Mouse (Mus musculus): ENCODE results near the gene Jag2.

Jag2 gene

GRCm38 (mm10) chr12:112941776-112942713, 12.5 kb upstream of the Jag2 start, which contains the start of gene Nudt14:
TSS of gene Nudt14 (minus strand) at chr12:112942124.
- peak in 1 of 2 experiments; percentile 61 for DNase-seq (ENCODE audit: low read depth in 1 of 2, low spot score in 2 of 2)

- DNase-seq (ENCODE audit: low read depth in 1 of 2, low spot score in 2 of 2), result no peak
Measured at GRCm38 (mm10) chr12:112941156-112941775, 11.7 kb upstream of the Jag2 start.

GRCm38 (mm10) chr12:112940710-112941109, 11.1 kb upstream of the Jag2 start:
- DNase-seq (ENCODE audit: low read depth in 1 of 2, low spot score in 2 of 2), result no peak

DNA sequence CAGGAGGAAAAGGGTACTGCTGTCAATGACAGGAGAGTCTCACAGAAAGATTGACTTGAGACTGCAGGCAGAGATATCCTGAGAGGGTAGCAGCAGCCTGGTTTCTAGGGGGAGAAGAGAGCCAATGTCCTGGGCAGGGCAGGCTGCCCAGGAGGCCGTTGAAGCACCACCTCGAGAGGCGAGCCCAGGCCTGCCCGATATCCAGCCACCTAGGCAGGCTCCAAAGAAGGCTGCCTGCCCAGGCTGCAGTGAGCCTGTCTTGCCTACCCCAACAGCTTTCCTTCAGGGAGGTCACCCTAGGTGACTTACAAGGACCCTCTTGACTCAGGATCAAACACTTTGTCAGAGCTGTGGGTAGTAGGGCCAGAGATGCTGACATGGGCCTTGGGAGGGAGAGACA, 10.7 kb upstream of the Jag2 start:
- DNase-seq (ENCODE audit: low read depth in 1 of 2, low spot score in 2 of 2), result no peak

GRCm38 (mm10) chr12:112938873-112939565, 9.4 kb upstream of the Jag2 start:
- DNase-seq (ENCODE audit: low read depth in 1 of 2, low spot score in 2 of 2), result no peak

DNA sequence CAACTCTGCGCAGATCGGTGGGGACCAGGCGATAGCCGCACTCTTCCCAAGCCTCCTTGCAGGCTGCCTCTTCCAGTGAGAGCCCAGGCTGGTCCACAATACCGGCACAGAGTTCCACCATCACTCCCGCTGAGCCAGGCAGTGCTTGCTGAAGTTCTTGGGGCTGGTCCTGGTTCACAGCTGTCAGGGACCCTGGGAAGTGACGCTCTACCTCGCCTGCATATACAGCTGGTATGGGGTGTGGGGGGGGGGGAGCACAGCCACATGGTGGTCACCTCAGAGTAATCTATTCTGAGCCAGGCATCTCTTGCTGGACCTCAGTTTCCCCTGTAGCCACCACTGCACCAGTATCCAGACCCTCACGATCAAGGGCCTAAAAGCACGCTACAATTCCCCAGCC, 8.8 kb upstream of the Jag2 start:
- DNase-seq (ENCODE audit: low read depth in 1 of 2, low spot score in 2 of 2), result no peak

DNA sequence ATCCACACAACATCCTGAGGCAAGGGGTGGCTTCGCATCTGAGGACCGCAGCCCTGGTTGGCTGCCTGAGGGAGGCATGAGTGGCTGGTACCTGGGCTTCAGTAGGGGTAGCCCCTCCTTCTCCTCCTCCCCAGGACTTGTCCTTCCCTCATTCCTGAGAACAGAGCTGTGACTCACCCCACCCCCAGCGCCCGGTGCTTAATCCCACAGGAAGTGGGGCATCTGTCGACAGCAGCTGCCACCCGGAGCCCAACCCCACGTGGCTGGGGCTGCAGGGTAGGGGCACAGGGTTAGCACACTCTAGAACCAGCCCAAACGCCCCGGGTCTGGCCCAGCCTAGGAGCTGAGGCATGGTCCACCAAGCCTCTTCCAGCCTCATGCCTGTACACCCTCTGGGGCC, 8.3 kb upstream of the Jag2 start:
- DNase-seq (ENCODE audit: low read depth in 1 of 2, low spot score in 2 of 2), result no peak

GRCm38 (mm10) chr12:112932647-112933046, 3.1 kb upstream of the Jag2 start:
- no peak for DNase-seq (ENCODE audit: low read depth in 1 of 2, low spot score in 2 of 2)

GRCm38 (mm10) chr12:112928401-112929241, 955 bp downstream of the Jag2 start:
- DNase-seq (ENCODE audit: low read depth in 1 of 2, low spot score in 2 of 2), result no peak

- no peak for DNase-seq (ENCODE audit: low read depth in 1 of 2, low spot score in 2 of 2)
Measured at GRCm38 (mm10) chr12:112927265-112927664, 2.3 kb downstream of the Jag2 start.

DNA sequence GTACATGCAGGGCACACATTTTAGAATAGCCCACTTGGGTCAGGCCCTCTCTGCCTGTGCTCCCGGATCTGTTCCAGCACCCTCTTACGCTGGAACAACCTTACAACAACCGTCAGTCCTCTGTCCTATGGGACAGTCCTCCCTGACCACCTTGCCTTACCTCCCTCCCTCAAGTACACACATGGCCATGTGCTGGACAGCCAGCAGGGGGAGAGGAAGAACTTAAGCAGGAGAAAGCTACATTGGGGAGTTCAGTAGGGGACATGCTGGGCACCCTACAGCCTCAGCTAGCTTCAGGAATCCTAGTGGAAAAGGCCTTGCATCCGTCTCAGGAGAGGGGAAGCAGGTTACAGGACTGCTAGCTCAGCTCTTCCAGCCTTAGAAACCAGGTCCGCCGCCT, 3.6 kb downstream of the Jag2 start:
- DNase-seq (ENCODE audit: low read depth in 1 of 2, low spot score in 2 of 2), result no peak

DNA sequence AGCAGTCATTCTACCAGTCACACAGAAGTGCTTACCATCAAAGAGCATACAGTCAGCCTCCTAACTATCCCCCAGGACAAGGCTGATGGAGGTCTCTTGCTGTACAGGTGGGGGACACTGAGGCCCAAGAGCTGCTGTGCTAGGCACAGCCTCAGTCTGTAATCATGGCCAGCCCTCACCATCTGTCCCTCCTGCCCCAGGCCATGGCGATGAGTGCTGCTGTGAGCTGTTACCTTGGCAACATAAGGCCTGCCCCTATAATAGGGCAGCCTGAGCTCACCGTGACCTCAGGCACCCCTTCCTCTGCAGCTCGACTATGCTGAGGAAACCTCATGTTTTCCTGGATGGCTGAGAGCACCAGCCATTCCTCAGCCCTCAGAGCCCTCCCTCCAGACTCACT, 7.0 kb downstream of the Jag2 start:
- DNase-seq (ENCODE audit: low read depth in 1 of 2, low spot score in 2 of 2), result no peak

DNA sequence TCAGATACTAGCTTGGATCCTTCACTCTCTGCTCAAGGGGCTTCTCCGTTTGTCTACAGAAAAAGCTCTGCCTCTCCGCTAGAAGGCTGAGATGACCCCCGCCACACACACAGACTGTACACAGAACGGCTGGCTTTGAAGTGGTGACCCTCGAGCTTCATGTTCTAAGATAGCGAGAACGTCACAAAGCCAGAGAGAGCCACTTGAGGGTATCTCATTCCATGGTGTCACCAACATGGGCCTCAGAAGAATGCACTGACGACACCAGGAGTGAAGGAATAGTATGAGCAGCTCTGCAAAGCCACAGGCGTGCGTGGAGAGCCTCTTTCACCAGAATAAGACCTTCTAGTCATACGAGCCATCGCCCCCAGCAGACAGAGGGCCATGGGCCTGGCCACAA, 8.1 kb downstream of the Jag2 start:
- no peak for DNase-seq (ENCODE audit: low read depth in 1 of 2, low spot score in 2 of 2)

- no peak for DNase-seq (ENCODE audit: low read depth in 1 of 2, low spot score in 2 of 2)
Measured at GRCm38 (mm10) chr12:112917906-112918305, 11.7 kb downstream of the Jag2 start.

GRCm38 (mm10) chr12:112917486-112917885, 12.1 kb downstream of the Jag2 start:
- DNase-seq (ENCODE audit: low read depth in 1 of 2, low spot score in 2 of 2), result no peak

DNA sequence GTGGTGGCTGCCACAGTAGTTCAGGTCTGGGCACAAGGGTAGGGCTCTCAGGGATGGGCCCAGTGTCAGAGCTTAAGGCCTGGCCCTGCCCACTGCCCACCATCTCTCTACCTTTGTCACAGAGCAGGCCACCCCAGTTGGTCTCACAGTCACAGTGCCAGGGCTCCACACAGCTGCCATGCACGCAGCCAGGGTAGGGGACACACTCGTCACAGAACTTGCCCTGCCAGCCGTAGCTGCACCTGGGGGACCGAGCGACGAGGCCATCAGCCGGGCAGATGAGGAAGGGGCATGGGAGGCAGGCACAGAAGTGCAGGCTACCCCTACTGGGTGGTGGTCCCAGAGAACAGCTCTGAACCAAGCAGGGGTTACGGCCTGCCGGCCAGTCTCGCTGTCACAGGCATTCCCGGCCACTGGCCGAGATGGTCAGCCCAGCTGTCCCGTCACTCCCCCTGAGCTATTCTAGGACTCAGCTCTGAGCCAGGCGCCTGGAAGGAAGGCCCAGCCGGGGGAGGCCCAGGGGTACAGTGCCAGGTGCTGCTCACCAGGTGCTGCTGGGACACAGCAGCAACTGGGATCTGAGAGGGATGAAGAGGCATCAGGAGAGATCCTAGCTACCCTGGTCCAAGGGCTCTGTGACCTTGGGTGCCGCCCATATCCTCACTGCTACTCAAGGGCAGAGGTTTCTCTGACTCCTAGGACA, 12.7 kb downstream of the Jag2 start:
- no peak for DNase-seq (ENCODE audit: low read depth in 1 of 2, low spot score in 2 of 2)

DNA sequence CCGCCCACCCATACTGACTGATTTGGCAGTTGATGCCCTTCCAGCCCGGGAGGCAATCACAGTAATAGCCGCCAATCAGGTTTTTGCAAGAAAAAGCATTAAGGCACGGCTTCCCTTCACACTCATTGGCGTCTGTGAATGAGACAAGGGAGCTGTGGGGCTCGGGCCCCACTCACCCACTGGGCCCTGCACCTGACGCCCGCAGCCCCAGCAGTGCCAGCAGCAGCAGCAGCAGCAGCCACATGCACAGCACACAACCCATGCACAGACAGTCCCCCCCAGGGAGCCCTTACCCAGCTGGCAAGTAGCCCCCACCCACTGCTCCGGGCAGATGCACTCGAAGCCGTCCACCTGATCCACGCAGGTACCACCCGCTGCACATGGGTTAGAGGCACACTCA, 14.0 kb downstream of the Jag2 start:
- no peak for DNase-seq (ENCODE audit: low read depth in 1 of 2, low spot score in 2 of 2)

DNA sequence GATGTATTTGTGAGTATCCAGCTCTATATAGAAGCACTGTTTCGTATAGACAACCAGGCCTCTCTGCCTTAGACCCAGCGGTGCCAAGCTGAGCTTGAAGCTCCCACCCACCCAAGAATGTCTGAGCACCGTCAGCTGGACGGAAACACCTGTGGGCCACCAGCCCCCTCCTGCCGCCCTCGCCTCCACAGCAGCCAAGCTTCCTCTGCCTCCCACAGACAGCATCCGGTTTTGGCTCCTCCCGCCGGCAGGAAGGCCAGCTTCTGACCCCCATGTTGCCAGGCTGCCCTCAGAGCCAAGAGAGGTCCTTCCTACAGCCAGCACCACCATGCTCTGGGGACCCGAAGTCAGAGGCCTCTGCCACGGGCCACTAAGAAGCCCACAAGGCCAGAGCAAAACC, 15.0 kb downstream of the Jag2 start:
- no peak for DNase-seq (ENCODE audit: low read depth in 1 of 2, low spot score in 2 of 2)

GRCm38 (mm10) chr12:112912951-112913745, 16.4 kb downstream of the Jag2 start:
- DNase-seq (ENCODE audit: low read depth in 1 of 2, low spot score in 2 of 2), result no peak

DNA sequence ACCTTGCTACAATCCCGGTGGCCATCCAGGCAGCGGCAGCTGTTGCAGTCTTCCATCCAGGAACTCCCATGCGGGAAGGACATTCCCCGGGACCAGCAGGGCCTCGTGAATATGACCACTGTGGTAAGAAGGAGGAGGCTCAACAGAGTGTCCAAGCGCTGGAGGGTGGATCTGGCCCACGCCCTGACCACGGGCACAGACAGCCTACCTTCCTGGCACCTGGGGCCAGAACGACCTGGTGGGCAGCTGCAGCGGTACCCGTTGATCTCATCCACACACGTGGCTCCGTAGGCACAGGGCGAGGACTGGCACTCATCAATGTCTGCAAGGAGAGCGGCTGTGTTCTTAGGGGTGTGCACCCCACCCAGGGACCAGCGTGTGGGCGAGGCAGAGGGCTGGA, 17.9 kb downstream of the Jag2 start:
- no peak for DNase-seq (ENCODE audit: low read depth in 1 of 2, low spot score in 2 of 2)
